Mouse (Mus musculus) E14TG2a.4 (cell line): ENCODE data around the gene Prdm4.

Experiments used
- CTCF ChIP-seq: conservative IDR thresholded peaks from 2 replicates; pipeline ENCODE4 v1.5.1; 2014; ENCODE audit warnings: low read length
- NANOG ChIP-seq: IDR thresholded peaks from 2 replicates; pipeline ENCODE4 v1.6.1; 2014; ENCODE audit warnings: borderline replicate concordance, low read length, mixed read lengths
- POU5F1 ChIP-seq: IDR thresholded peaks from 2 replicates; pipeline ENCODE4 v1.6.1; 2014; ENCODE audit warnings: low read length, borderline replicate concordance

DNA sequence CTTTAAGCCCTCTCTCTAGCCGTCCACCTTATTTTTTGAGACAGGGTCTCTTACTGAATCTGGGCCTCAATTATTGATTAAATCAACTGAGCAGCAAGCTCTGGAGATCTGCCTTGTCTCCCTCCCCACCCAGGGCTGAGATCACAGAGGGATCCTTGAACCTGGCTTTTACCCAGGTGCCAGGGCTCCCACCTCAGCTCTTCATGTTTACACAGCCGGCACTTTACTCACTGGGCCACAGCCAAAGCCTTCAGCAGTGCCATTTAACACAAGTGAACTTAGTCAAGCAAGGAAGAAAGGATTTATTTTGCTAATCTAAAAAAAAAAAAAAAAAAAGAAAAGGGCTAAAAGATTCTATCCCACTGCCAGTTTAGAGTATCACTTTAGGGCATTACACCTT is 37.5 kb upstream of the Prdm4 start:
- TF ChIP-seq CTCF (no peak), POU5F1 (no peak), NANOG (no peak)
